Mouse (Mus musculus) heart, embryonic 16.5 days (tissue): ENCODE results near the gene Ece1. TPM values are rescaled to one million over a fixed set of nuclear protein-coding genes. Genes with fewer than 3 reads are reported as not detected.
"Not testable (repeated sequence)": the region's sequence is repeated elsewhere in the genome, so short reads cannot be mapped to it uniquely, and the experiment has no call there.

ENCODE experiments used
- ATAC-seq: fragments of 200-750 bp; cut with Nextera tagmentation; replicated peaks from 2 replicates; pipeline ENCODE4 v1.8.0; 2017; ENCODE audit warnings: moderate number of reproducible peaks; ENCODE audit not compliant: insufficient read depth, low FRiP score; ENCODE audit errors: extremely low read depth
- H3K27ac ChIP-seq: fragments of 300-500 bp; sonication (generic); 2 replicates; pipeline ENCODE4 v1.5.1; 2014; ENCODE audit warnings: mild to moderate bottlenecking, low read length, control low read depth, moderate library complexity
- H3K27me3 ChIP-seq: fragments of 300-500 bp; sonication (generic); 2 replicates; pipeline ENCODE4 v1.6.1; 2014; ENCODE audit warnings: low read length, mixed read lengths; ENCODE audit not compliant: control insufficient read depth, insufficient read depth
- H3K36me3 ChIP-seq: fragments of 300-500 bp; sonication (generic); 2 replicates; pipeline ENCODE4 v1.6.1; 2014; ENCODE audit not compliant: control insufficient read depth, insufficient read depth
- H3K4me1 ChIP-seq: fragments of 300-500 bp; sonication (generic); 2 replicates; pipeline ENCODE4 v1.6.1; 2014; ENCODE audit warnings: low read length, mixed read lengths; ENCODE audit not compliant: control insufficient read depth, insufficient read depth
- H3K4me2 ChIP-seq: fragments of 300-500 bp; sonication (generic); 2 replicates; pipeline ENCODE4 v1.6.1; 2014; ENCODE audit warnings: low read depth, mild to moderate bottlenecking, control low read depth, low read length
- H3K4me3 ChIP-seq: fragments of 300-500 bp; sonication (generic); 2 replicates; pipeline ENCODE4 v1.5.1; 2014; ENCODE audit warnings: mild to moderate bottlenecking, control low read depth, low read length
- H3K9ac ChIP-seq: fragments of 300-500 bp; sonication (generic); 2 replicates; pipeline ENCODE4 v1.6.1; 2014; ENCODE audit warnings: low read length, control low read depth
- H3K9me3 ChIP-seq: fragments of 300-500 bp; sonication (generic); replicated peaks from 2 replicates; pipeline ENCODE4 v1.6.1; 2016; ENCODE audit warnings: low read length; ENCODE audit not compliant: control insufficient read depth
- WGBS: fragments of 180-500 bp; shearing (Covaris S2); extraction: QIAGEN DNeasy Blood & Tissue Kit; methylation state at CpG from one replicate; pipeline ENCODE4 v1.1.7; 2014; 5-methylcytosine and 5-hydroxymethylcytosine counted together
- polyA plus RNA-seq: library from polyadenylated mRNA; unstranded; fragments of >200 nt; fragmentation: Nextera tagmentation; extraction: Ambion mirVana; gene quantifications from 2 replicates; pipeline ENCODE4 v1.2.1, GENCODE M21; 2015

Gene Ece1
- polyA plus RNA-seq, 1 experiment from 2014 or later = 69.2 TPM

DNA sequence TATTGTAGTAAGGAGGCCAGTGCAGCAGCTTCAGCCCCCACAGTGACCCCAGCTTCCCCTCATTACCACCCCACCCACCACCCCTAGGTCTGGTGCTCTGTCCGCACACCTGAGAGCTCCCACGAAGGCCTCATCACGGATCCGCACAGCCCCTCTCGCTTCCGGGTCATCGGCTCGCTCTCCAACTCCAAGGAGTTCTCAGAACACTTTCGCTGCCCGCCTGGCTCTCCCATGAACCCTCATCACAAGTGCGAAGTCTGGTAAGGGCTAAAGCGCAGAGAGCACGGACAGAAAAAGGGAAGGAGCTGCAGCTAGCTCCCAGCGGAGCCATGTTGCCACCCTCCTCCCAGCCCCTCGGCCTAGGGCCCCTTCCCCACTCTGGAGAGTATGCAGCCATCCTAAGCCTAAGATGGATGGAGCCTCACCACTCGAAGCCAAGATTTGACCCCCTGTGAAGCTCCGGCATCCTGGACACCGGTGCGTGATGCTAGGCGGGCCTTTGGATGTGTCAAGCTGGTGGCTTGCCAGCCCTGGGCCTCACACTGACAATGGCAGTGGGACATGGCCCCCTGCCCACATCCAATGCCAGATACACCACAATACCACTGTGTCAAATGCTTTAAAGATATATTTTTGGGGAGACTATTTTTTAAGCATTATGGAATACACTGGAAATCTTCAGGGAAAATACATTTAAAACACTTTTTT is 100.8 kb downstream of the Ece1 start:
- Histone ChIP-seq H3K27me3 (no peaks in the 10 kb centered on the region), H3K4me1 (0 out of 2 replicates have a peak, but pooled peaks cover 6% of the 10 kb centered on the region), H3K4me3 (no peak overlapping the region), H3K9ac (no peak overlapping the region), H3K4me2 (no peak overlapping the region), H3K36me3 (peaks cover 37% of the 10 kb centered on the region), H3K9me3 (no peaks in the 10 kb centered on the region), H3K27ac (no peak overlapping the region)
- ATAC-seq = no peak
- 90% methylated on average over 20 of the region's 20 CpGs for WGBS

DNA sequence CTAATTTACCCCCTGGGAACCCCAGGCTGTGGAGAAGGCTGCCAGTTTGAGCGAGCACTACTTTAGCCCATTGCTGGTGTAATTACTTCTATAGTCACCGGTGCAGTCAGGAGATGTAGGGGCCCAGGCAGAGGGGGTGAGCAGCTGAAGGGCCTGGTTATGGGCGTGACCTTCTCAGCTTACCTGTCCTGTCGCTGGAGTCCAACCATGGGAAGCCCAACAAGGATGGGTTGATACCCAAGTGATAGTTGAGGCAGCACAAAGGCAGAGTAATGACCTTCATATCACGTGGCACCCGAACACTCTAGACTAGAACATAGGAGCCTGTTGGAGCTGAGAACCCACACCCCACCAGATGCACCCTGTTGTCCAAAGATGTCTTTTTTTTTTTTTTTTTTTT is 101.4 kb downstream of the Ece1 start:
- Histone ChIP-seq H3K27me3 (no peaks in the 10 kb centered on the region), H3K9me3 (no peaks in the 10 kb centered on the region), H3K36me3 (peaks cover 33% of the 10 kb centered on the region), H3K4me3 (no peak overlapping the region), H3K27ac (no peak overlapping the region), H3K4me1 (0 out of 2 replicates have a peak, but pooled peaks cover 6% of the 10 kb centered on the region), H3K4me2 (no peak overlapping the region), H3K9ac (no peak overlapping the region)
- ATAC-seq = no peak
- WGBS = 89% methylated on average over 6 of the region's 6 CpGs

- peaks cover 29% of the 10 kb centered on the region for H3K36me3 ChIP-seq
- no peaks in the 10 kb centered on the region for H3K9me3 ChIP-seq
- 0 out of 2 replicates have a peak, but pooled peaks cover 6% of the 10 kb centered on the region for H3K4me1 ChIP-seq
- H3K4me2 ChIP-seq = no peak overlapping the region
- H3K4me3 ChIP-seq = no peak overlapping the region
- no peak overlapping the region for H3K9ac ChIP-seq
- ATAC-seq = peak; percentile 28; the same call in 1 of the 2 replicates
- H3K27me3 ChIP-seq = no peaks in the 10 kb centered on the region
- H3K27ac ChIP-seq = no peak overlapping the region
- WGBS = 74% methylated on average over 9 of the region's 9 CpGs
Measured at GRCm38 (mm10) chr4:137963881-137964584, 102.0 kb downstream of the Ece1 start.

- no peak overlapping the region for H3K27ac ChIP-seq
- ATAC-seq = no peak
- no peaks in the 10 kb centered on the region for H3K9me3 ChIP-seq
- peaks cover 24% of the 10 kb centered on the region for H3K36me3 ChIP-seq
- no peak overlapping the region for H3K4me2 ChIP-seq
- H3K9ac ChIP-seq = no peak overlapping the region
- H3K4me1 ChIP-seq = 0 out of 2 replicates have a peak, but pooled peaks cover 6% of the 10 kb centered on the region
- no peaks in the 10 kb centered on the region for H3K27me3 ChIP-seq
- WGBS = 96% methylated on average over 11 of the region's 11 CpGs
- H3K4me3 ChIP-seq = no peak overlapping the region
Measured at GRCm38 (mm10) chr4:137964585-137964930, 102.5 kb downstream of the Ece1 start.

DNA sequence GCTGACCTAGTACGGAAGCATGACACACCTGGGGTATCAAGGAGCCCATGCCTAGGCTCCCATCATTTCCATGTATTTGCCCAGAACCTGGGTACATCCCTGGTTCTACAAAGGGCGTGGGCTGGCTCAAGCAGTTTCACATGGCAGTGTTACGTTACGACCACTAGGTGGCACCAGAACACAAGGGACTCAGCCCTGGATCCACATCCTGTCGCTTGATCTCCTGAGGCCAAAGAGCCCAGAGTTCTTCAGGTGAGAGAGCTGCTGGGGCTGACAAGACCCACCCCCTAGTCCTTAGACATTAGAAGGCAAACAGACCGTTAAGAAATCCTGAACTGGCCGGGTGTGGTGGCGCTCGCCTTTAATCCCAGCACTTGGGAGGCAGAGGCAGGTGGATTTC is 106.2 kb downstream of the Ece1 start:
- Histone ChIP-seq H3K4me2 (no peak overlapping the region), H3K4me3 (no peak overlapping the region), H3K27me3 (no peaks in the 10 kb centered on the region), H3K36me3 (peaks cover 4% of the 10 kb centered on the region; the same call in 1 of the 2 replicates), H3K9me3 (no peaks in the 10 kb centered on the region), H3K4me1 (no peaks in the 10 kb centered on the region), H3K9ac (no peak overlapping the region), H3K27ac (no peak overlapping the region)
- 8% methylated on average over 9 of the region's 9 CpGs for WGBS
- ATAC-seq = peak; percentile 46; the same call in 1 of the 2 replicates

GRCm38 (mm10) chr4:137970623-137971199 is 108.7 kb downstream of the Ece1 start:
- not testable (repeated sequence) for H3K4me1 ChIP-seq, H3K27ac ChIP-seq, H3K36me3 ChIP-seq, H3K4me2 ChIP-seq, H3K9ac ChIP-seq, H3K9me3 ChIP-seq, H3K4me3 ChIP-seq, H3K27me3 ChIP-seq
- ATAC-seq = peak; percentile 70
- no CpG with 5 or more reads among the region's 11 CpGs for WGBS

DNA sequence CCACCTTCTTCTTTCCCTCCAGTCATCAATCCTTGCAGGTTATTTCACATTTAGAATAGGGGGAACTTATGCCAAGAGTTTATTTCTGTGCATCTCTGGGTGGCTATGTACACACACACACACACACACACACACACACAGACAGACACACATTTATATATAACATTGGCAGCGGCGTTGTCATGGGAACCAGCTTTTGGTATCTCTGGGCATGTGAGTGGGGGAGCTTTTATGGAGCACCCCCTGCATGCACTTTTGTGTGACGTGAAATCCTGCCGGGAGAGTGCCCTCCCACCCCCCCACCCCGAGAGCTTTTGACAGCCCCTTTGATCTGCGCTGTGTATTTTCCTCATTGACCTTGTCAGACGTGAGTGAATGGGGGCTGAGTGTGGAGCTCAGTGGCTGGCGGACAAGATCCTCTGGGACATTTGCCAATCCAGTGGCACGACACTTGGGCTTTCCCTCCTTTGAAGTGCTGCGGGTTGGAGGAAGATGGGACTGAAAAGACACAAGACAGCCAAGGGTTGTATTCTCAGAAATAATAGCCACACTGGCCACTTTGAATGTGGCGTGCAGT is 112.9 kb downstream of the Ece1 start:
- not testable (repeated sequence) for H3K4me1 ChIP-seq, H3K9me3 ChIP-seq, H3K27me3 ChIP-seq, H3K4me3 ChIP-seq, H3K4me2 ChIP-seq, H3K9ac ChIP-seq, H3K27ac ChIP-seq, H3K36me3 ChIP-seq
- ATAC-seq = peak; percentile 52
- WGBS = no CpG with 5 or more reads among the region's 11 CpGs

- H3K9me3 ChIP-seq, H3K27me3 ChIP-seq, H3K27ac ChIP-seq, H3K4me3 ChIP-seq, H3K4me1 ChIP-seq, H3K9ac ChIP-seq, H3K4me2 ChIP-seq, H3K36me3 ChIP-seq: not testable (repeated sequence)
- no CpG with 5 or more reads among the region's 11 CpGs for WGBS
- peak; percentile 38; the same call in 1 of the 2 replicates for ATAC-seq
Measured at GRCm38 (mm10) chr4:137979066-137979644, 117.1 kb downstream of the Ece1 start.
